ENCODE assay signal across 13 mouse cellular contexts in genomic region chr11:99105981-99106726, GRCm38 (mm10). TPM values are rescaled to one million over a fixed set of nuclear protein-coding genes. Genes with fewer than 3 reads are reported as not detected.
DNase-seq lines count a peak whose midpoint lies in the region; ATAC-seq and TF ChIP-seq lines count a peak whose summit lies in the region.
"Had no signal": no experiment of that assay in that cellular context is flagged by ENCODE, and none has a peak within 500 bp of the region (broad histone marks: within the 10 kb centered on the region; RNA-seq: fewer than 3 reads in every experiment).

No protein-coding gene starts in this region.

- H3K27me3 ChIP-seq in MEL (ENCODE audit: control insufficient read depth in 1 of 2, insufficient read depth in 2 of 2, low read length in 2 of 2): no peaks in the 10 kb centered on the region
- H3K27me3 ChIP-seq in kidney, adult 2 months (replicated peaks; ENCODE audit: control insufficient read depth, insufficient read depth, low read length): no peaks in the 10 kb centered on the region
- H3K27me3 ChIP-seq in liver, embryonic 13.5 days: no peaks in the 10 kb centered on the region
- no peaks in the 10 kb centered on the region for H3K27me3 ChIP-seq in hindbrain, postnatal 0 days (ENCODE audit: insufficient read depth, low read length)
- H3K27me3 ChIP-seq: Patski had no signal

- H3K27ac ChIP-seq in MEL (ENCODE audit: control insufficient read depth, low read depth, low read length): peak overlapping the region; percentile 81
- H3K27ac ChIP-seq in kidney, adult 2 months (ENCODE audit: insufficient read depth, low read depth, low read length): peak overlapping the region; percentile 48
- no peak overlapping the region for H3K27ac ChIP-seq in liver, embryonic 13.5 days
- H3K27ac ChIP-seq in hindbrain, postnatal 0 days: no peak overlapping the region

- peaks cover 24 to 42% of the 10 kb centered on the region in 2 experiments for H3K4me1 ChIP-seq in MEL (ENCODE audit: control insufficient read depth in 1 of 2, insufficient read depth in 2 of 2, low read length in 2 of 2)
- peaks cover 7% of the 10 kb centered on the region for H3K4me1 ChIP-seq in kidney, adult 2 months (ENCODE audit: control insufficient read depth, insufficient read depth, low read length)
- H3K4me1 ChIP-seq in liver, embryonic 13.5 days (replicated peaks): peaks cover 24% of the 10 kb centered on the region
- no peaks in the 10 kb centered on the region for H3K4me1 ChIP-seq in hindbrain, postnatal 0 days (ENCODE audit: insufficient read depth, low read length)

- H3K4me2 ChIP-seq in liver, embryonic 13.5 days: no peak overlapping the region
- H3K4me2 ChIP-seq in hindbrain, postnatal 0 days (ENCODE audit: low read depth, low read length): no peak overlapping the region

- intact Hi-C loops in gastrocnemius, postnatal 14 days (cut with DNase I; ENCODE audit: low total_unique reads): no loop called here

- no peak for TF ChIP-seq CTCF in MEL (IDR thresholded peaks at IDR 0.05 in 2 of 3, conservative IDR thresholded peaks at IDR 0.05 in 1 of 3; ENCODE audit: control insufficient read depth in 1 of 3, insufficient read depth in 1 of 3, low read depth in 2 of 3, low read length in 3 of 3, poor library complexity in 1 of 3, severe bottlenecking in 1 of 3)
- TF ChIP-seq CTCF in kidney, adult 2 months (conservative IDR thresholded peaks at IDR 0.05; ENCODE audit: insufficient read depth, insufficient read length, low read depth, low read length): no peak
- no peak for TF ChIP-seq CTCF in hindbrain, postnatal 0 days (IDR thresholded peaks at IDR 0.05; ENCODE audit: low read depth)

- no peaks in the 10 kb centered on the region for H3K79me2 ChIP-seq in MEL (ENCODE audit: control insufficient read depth, insufficient read depth, low read length, poor library complexity)

- H3K4me3 ChIP-seq in MEL (ENCODE audit: control insufficient read depth in 1 of 2, insufficient read depth in 1 of 2, low read depth in 2 of 2, low read length in 2 of 2): 0 out of 4 replicates have a peak overlapping the region, but pooled peaks have one; percentile 2 to 8
- H3K4me3 ChIP-seq in kidney, adult 2 months (ENCODE audit: insufficient read depth, low read depth, low read length): no peak overlapping the region
- H3K4me3 ChIP-seq in liver, embryonic 13.5 days (replicated peaks): no peak overlapping the region
- H3K4me3 ChIP-seq in hindbrain, postnatal 0 days (ENCODE audit: low read length): no peak overlapping the region

- TF ChIP-seq RAD21 in MEL (IDR thresholded peaks at IDR 0.05; ENCODE audit: low read depth, low read length): no peak

- WGBS in kidney, adult 2 months: 42% methylated on average over 12 of the region's 12 CpGs
- 44% methylated on average over 12 of the region's 12 CpGs for WGBS in liver, embryonic 13.5 days (ENCODE audit: insufficient replicate concordance)
- 74% methylated on average over 12 of the region's 12 CpGs for WGBS in hindbrain, postnatal 0 days

- H3K9me3 ChIP-seq in MEL (replicated peaks; ENCODE audit: insufficient read depth, low read length): no peaks in the 10 kb centered on the region
- H3K9me3 ChIP-seq in liver, embryonic 13.5 days (replicated peaks): no peaks in the 10 kb centered on the region
- no peaks in the 10 kb centered on the region for H3K9me3 ChIP-seq in hindbrain, postnatal 0 days (ENCODE audit: low read length)

- H3K36me3 ChIP-seq in MEL (ENCODE audit: control insufficient read depth in 1 of 2, insufficient read depth in 2 of 2, low read length in 2 of 2): peaks cover 0 to 36% of the 10 kb centered on the region in 2 experiments; a peak in 2 of 4 replicates
- no peaks in the 10 kb centered on the region for H3K36me3 ChIP-seq in kidney, adult 2 months (ENCODE audit: control insufficient read depth, insufficient read depth, low read length)
- no peaks in the 10 kb centered on the region for H3K36me3 ChIP-seq in liver, embryonic 13.5 days
- no peaks in the 10 kb centered on the region for H3K36me3 ChIP-seq in hindbrain, postnatal 0 days (ENCODE audit: insufficient read depth, low read length)

- peak in 1 of 2 experiments; percentile 50; a peak in 1 of 4 replicates for TF ChIP-seq POLR2A in MEL (IDR thresholded peaks at IDR 0.05; ENCODE audit: control insufficient read depth in 1 of 2, insufficient read depth in 1 of 2, low read depth in 1 of 2, low read length in 2 of 2, poor library complexity in 1 of 2)
- TF ChIP-seq POLR2A in kidney, adult 2 months (IDR thresholded peaks at IDR 0.05; ENCODE audit: low read depth, low read length): no peak

- DNase-seq in 3T3-L1 (ENCODE audit: low read depth, low spot score) (peak; percentile 68), MEL (ENCODE audit: low read depth, low spot score) (peak; percentile 89)
- DNase-seq in kidney, adult 2 months: peak; percentile 91
- no peak for DNase-seq in liver, embryonic 13.5 days
- DNase-seq in gastrocnemius, postnatal 14 days: no peak
- DNase-seq in right cerebral cortex, adult 18-20 months: no peak
- DNase-seq in hindbrain, postnatal 0 days (ENCODE audit: low spot score): no peak
- DNase-seq: cerebellum, postnatal 36 days; heart, postnatal 10 days; thymus, postnatal 14 days had no signal

- TF ChIP-seq EP300 in MEL (IDR thresholded peaks at IDR 0.05; ENCODE audit: low read depth in 1 of 2, low read length in 2 of 2): peak; percentile 53 to 69; a peak in 3 of 4 replicates

- peak overlapping the region; percentile 56 for H3K9ac ChIP-seq in MEL (ENCODE audit: control insufficient read depth, low read depth, low read length, poor library complexity, severe bottlenecking)
- no peak overlapping the region for H3K9ac ChIP-seq in liver, embryonic 13.5 days
- H3K9ac ChIP-seq in hindbrain, postnatal 0 days (replicated peaks; ENCODE audit: low read length): no peak overlapping the region

- peak; percentile 30; the same call in 1 of the 2 replicates for ATAC-seq in liver, embryonic 13.5 days (ENCODE audit: low read depth)
- no peak for ATAC-seq in hindbrain, postnatal 0 days
- ATAC-seq: midbrain, embryonic 16.5 days; Patski had no signal

TF ChIP-seq in MEL, 35 proteins besides CTCF, POLR2A, EP300 and RAD21 (continues in another document):
- TF ChIP-seq NELFE (IDR thresholded peaks at IDR 0.05; ENCODE audit: low read depth, low read length) (peak; percentile 43), NRF1 (IDR thresholded peaks at IDR 0.05; ENCODE audit: insufficient read depth, low read depth, low read length, poor library complexity, severe bottlenecking) (no peak), ZNF384 (IDR thresholded peaks at IDR 0.05; ENCODE audit: low read depth, low read length) (no peak), CHD1 (IDR thresholded peaks at IDR 0.05; ENCODE audit: low read depth, low read length) (no peak), BHLHE40 (IDR thresholded peaks at IDR 0.05; ENCODE audit: borderline replicate concordance, low read depth, low read length) (no peak), ZKSCAN1 (IDR thresholded peaks at IDR 0.05; ENCODE audit: low read depth, low read length) (no peak), MAZ (IDR thresholded peaks at IDR 0.05; ENCODE audit: low read depth, low read length) (peak; percentile 74), SIN3A (IDR thresholded peaks at IDR 0.05; ENCODE audit: low read length) (peak; percentile 47), GATA1 (IDR thresholded peaks at IDR 0.05; ENCODE audit: low read depth, low read length) (no peak), HCFC1 (IDR thresholded peaks at IDR 0.05; ENCODE audit: low read depth, low read length) (peak; percentile 19; the same call in 1 of the 2 replicates), RCOR1 (IDR thresholded peaks at IDR 0.05; ENCODE audit: low read depth, low read length) (peak; percentile 9; the same call in 1 of the 2 replicates), MAFK (IDR thresholded peaks at IDR 0.05; ENCODE audit: borderline replicate concordance, low read depth, low read length) (no peak), E2F4 (IDR thresholded peaks at IDR 0.05; ENCODE audit: borderline replicate concordance, low read depth, low read length) (no peak; the same call in 1 of the 2 replicates), GABPA (IDR thresholded peaks at IDR 0.05; ENCODE audit: low read depth, low read length) (no peak), SMC3 (IDR thresholded peaks at IDR 0.05; ENCODE audit: low read depth, low read length) (no peak), POLR2AphosphoS2 (IDR thresholded peaks at IDR 0.05; ENCODE audit: low read length) (no peak), MYC (IDR thresholded peaks at IDR 0.05; ENCODE audit: low read depth, low read length) (no peak; the same call in 1 of the 2 replicates), USF2 (IDR thresholded peaks at IDR 0.05; ENCODE audit: borderline replicate concordance in 1 of 2, insufficient read depth in 1 of 2, low read depth in 1 of 2, low read length in 2 of 2) (no peak), MYB (IDR thresholded peaks at IDR 0.05; ENCODE audit: low read depth, low read length) (peak; percentile 38; the same call in 1 of the 2 replicates), UBTF (IDR thresholded peaks at IDR 0.05; ENCODE audit: borderline replicate concordance, insufficient read depth, low read depth, low read length) (no peak), ETS1 (IDR thresholded peaks at IDR 0.05; ENCODE audit: low read depth, low read length) (peak; percentile 15; the same call in 1 of the 2 replicates), MAX (IDR thresholded peaks at IDR 0.05; ENCODE audit: low read length) (peak; percentile 43)

RNA-seq across cellular contexts. Expression of gene Tns4, which starts 17.0 kb away (rescaled TPM):
- total RNA-seq in MEL (2012; rRNA removed): not detected in 2 replicates
- under 1 TPM in 1 of 2 experiments, not detected in 1; 0.03 TPM for polyA plus RNA-seq in MEL (2012; ENCODE audit: insufficient read depth in 1 of 2, insufficient read length in 2 of 2, low read depth in 1 of 2, low replicate concordance in 2 of 2, missing spikeins in 1 of 2)
- 0.86 and 1.8 TPM in 2 replicates for polyA plus RNA-seq in kidney, adult 2 months (2012; rRNA removed)
- 0.22 and 0.32 TPM in 2 replicates for polyA plus RNA-seq in liver, embryonic 13.5 days (2015; fragmentation: Nextera tagmentation; extraction: Ambion mirVana)
- under 1 TPM in 1 of 2 experiments, not detected in 1; 0.10 TPM for total RNA-seq in gastrocnemius, postnatal 14 days (2021)
- total RNA-seq in hindbrain, postnatal 0 days (2014; rRNA removed): 1.3 TPM in 1 of 2 replicates, not detected in the other
- 0.08 TPM in 1 of 2 replicates, not detected in the other for polyA plus RNA-seq in hindbrain, postnatal 0 days (2015; fragmentation: Nextera tagmentation; extraction: Ambion mirVana)
- polyA plus RNA-seq: Patski had no signal

RNA-seq across cellular contexts. Expression of gene Ccr7, which starts 48.7 kb away (rescaled TPM):
- 0.04 TPM in 1 of 2 replicates, not detected in the other for total RNA-seq in MEL (2012; rRNA removed)
- polyA plus RNA-seq in MEL (2012; ENCODE audit: insufficient read depth in 1 of 2, insufficient read length in 2 of 2, low read depth in 1 of 2, low replicate concordance in 2 of 2, missing spikeins in 1 of 2): under 1 TPM in 1 of 2 experiments, not detected in 1; 0.06 TPM
- 1.1 and 11.2 TPM in 2 replicates for polyA plus RNA-seq in kidney, adult 2 months (2012; rRNA removed)
- polyA plus RNA-seq in liver, embryonic 13.5 days (2015; fragmentation: Nextera tagmentation; extraction: Ambion mirVana): 0.07 and 0.17 TPM in 2 replicates
- under 1 TPM; 0.10 to 0.11 TPM for total RNA-seq in gastrocnemius, postnatal 14 days (2021)
- total RNA-seq in hindbrain, postnatal 0 days (2014; rRNA removed): 0.40 TPM in 1 of 2 replicates, not detected in the other
- not detected in 2 replicates for polyA plus RNA-seq in hindbrain, postnatal 0 days (2015; fragmentation: Nextera tagmentation; extraction: Ambion mirVana)
- total RNA-seq: left cerebral cortex, postnatal 14 days had no signal

Comparison
In these comparisons a context has a peak if more than half of its experiments do, and no peak if none do; other contexts are left out.
1. DNase-seq: peak in 3T3-L1 (single experiment), MEL (single experiment) and kidney, adult 2 months (single experiment); none in liver, embryonic 13.5 days (single experiment), gastrocnemius, postnatal 14 days (single experiment), right cerebral cortex, adult 18-20 months (single experiment) and hindbrain, postnatal 0 days (single experiment).
2. H3K27ac ChIP-seq: peak in MEL (single experiment) and kidney, adult 2 months (single experiment); none in liver, embryonic 13.5 days (single experiment) and hindbrain, postnatal 0 days (single experiment).
3. H3K4me3 ChIP-seq: peak in MEL (2 of 2); none in kidney, adult 2 months (single experiment), liver, embryonic 13.5 days (single experiment) and hindbrain, postnatal 0 days (single experiment).